Mouse (Mus musculus): ENCODE measurements around the gene Mief2.

DNA sequence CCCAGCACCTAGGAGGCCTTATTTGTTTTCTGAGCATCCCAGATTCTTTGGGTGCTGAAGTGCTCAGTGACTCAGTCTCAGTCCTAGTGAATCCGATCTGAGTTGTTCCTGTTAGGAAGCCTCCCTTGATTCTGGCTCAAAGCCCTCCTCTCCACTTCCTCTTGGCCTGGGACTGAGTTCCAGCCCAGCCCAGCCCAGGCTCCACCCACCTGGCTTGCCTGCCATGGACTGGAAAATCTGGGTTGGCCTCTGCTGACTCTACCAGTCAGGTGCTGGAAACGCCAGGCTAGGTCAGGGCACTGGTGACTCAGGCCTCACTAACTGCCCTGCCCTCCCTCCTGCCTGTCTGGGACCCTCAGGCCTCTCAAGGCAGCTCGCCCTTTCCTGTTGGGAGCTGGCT lies 20.5 kb upstream of the Mief2 start:
- TF ChIP-seq CTCF (conservative IDR thresholded peaks at IDR 0.05; ENCODE audit: low read length) (no peak), NANOG (IDR thresholded peaks at IDR 0.05; ENCODE audit: borderline replicate concordance, low read length) (no peak), POU5F1 (IDR thresholded peaks at IDR 0.05; ENCODE audit: borderline replicate concordance, low read length) (no peak)
